Mouse (Mus musculus) kidney, postnatal 14 days (tissue): ENCODE results near the gene Ufc1.
"Not testable (repeated sequence)": the region's sequence is repeated elsewhere in the genome, so short reads cannot be mapped to it uniquely, and the experiment has no call there.

Experiments used
- DNase-seq: peaks from one replicate; pipeline ENCODE4 v3.0.0; 2022; ENCODE audit warnings: mixed read lengths

Gene Ufc1

GRCm38 (mm10) chr1:171294298-171295062, at the start of gene Ufc1:
Gene Ufc1, minus strand, starts transcription at chr1:171295024.
- peak; percentile 91 for DNase-seq

- DNase-seq, result peak; percentile 81
These were observed 49.3 kb upstream of the Ufc1 start for GRCm38 (mm10) chr1:171343922-171344677.

- peak; percentile 44 for DNase-seq
These were observed 47.7 kb upstream of the Ufc1 start for GRCm38 (mm10) chr1:171342262-171343207.

GRCm38 (mm10) chr1:171330216-171330560, 35.4 kb upstream of the Ufc1 start:
- no peak for DNase-seq

GRCm38 (mm10) chr1:171329433-171330215, 34.8 kb upstream of the Ufc1 start:
- DNase-seq, result no peak

GRCm38 (mm10) chr1:171328839-171329432, 34.1 kb upstream of the Ufc1 start, which contains the start of gene Dedd:
Gene Dedd, plus strand, starts transcription at chr1:171329145.
- DNase-seq, result peak; percentile 95

- no peak for DNase-seq
These were observed 33.4 kb upstream of the Ufc1 start for GRCm38 (mm10) chr1:171328244-171328643.

- DNase-seq, result not testable (repeated sequence)
These were observed 31.8 kb upstream of the Ufc1 start for GRCm38 (mm10) chr1:171326588-171326987.

GRCm38 (mm10) chr1:171325571-171325970, 30.7 kb upstream of the Ufc1 start:
- no peak for DNase-seq

GRCm38 (mm10) chr1:171322012-171322411, 27.2 kb upstream of the Ufc1 start:
- peak; percentile 53 for DNase-seq

- no peak for DNase-seq
These were observed 26.6 kb upstream of the Ufc1 start for GRCm38 (mm10) chr1:171321415-171321814.

- DNase-seq, result no peak
These were observed 25.3 kb upstream of the Ufc1 start for GRCm38 (mm10) chr1:171320151-171320550.

GRCm38 (mm10) chr1:171319748-171320147, 24.9 kb upstream of the Ufc1 start:
- DNase-seq, result peak; percentile 41

GRCm38 (mm10) chr1:171309321-171309720, 14.5 kb upstream of the Ufc1 start:
- no peak for DNase-seq

- not testable (repeated sequence) for DNase-seq
These were observed 11.3 kb upstream of the Ufc1 start for GRCm38 (mm10) chr1:171306157-171306556.

GRCm38 (mm10) chr1:171298226-171298625, 3.4 kb upstream of the Ufc1 start:
- DNase-seq, result no peak

GRCm38 (mm10) chr1:171295063-171295402, 209 bp upstream of the Ufc1 start:
- no peak for DNase-seq

- DNase-seq, result peak; percentile 7
These were observed 922 bp downstream of the Ufc1 start for GRCm38 (mm10) chr1:171293906-171294297.

- no peak for DNase-seq
These were observed 1.5 kb downstream of the Ufc1 start for GRCm38 (mm10) chr1:171293351-171293750.

GRCm38 (mm10) chr1:171288328-171288727, 6.5 kb downstream of the Ufc1 start:
- DNase-seq, result no peak

- peak; percentile 97 for DNase-seq
These were observed 7.4 kb downstream of the Ufc1 start, which contains the start of gene Usp21 for GRCm38 (mm10) chr1:171287136-171288081. Gene Usp21, minus strand, starts transcription at chr1:171287991.
